Mouse (Mus musculus) urinary bladder, adult 2 months (tissue): ENCODE results near the gene Ap2a1. TPM values are rescaled to one million over a fixed set of nuclear protein-coding genes. Genes with fewer than 3 reads are reported as not detected.

Experiments
- polyA plus RNA-seq: library from polyadenylated mRNA; depleted of rRNA; stranded (reverse); fragments of >200 nt; gene quantifications from 2 replicates; pipeline ENCODE4 v1.2.3, GENCODE M21; 2012; rRNA removed

Ap2a1 gene
- polyA plus RNA-seq, 1 experiment = 77.7 TPM

Other genes starting within 250 kb of the Ap2a1 start
- gene Izumo2, start 220.8 kb downstream of the Ap2a1 start, polyA plus RNA-seq = not detected in 2 replicates
- gene Vrk3, start 181.1 kb downstream of the Ap2a1 start, polyA plus RNA-seq = 29.9 and 36.3 TPM in 2 replicates
- gene Zfp473, start 178.4 kb downstream of the Ap2a1 start, polyA plus RNA-seq = 0.32 and 0.41 TPM in 2 replicates
- gene Nup62, start 113.4 kb downstream of the Ap2a1 start, polyA plus RNA-seq = 30.5 and 34.7 TPM in 2 replicates
- gene Il4i1, start 113.1 kb downstream of the Ap2a1 start, polyA plus RNA-seq = 1.7 and 2.5 TPM in 2 replicates
- 43.4 and 63.6 TPM in 2 replicates for gene Atf5, start 112.8 kb downstream of the Ap2a1 start, polyA plus RNA-seq
- gene Akt1s1, start 80.5 kb downstream of the Ap2a1 start, polyA plus RNA-seq = 93.8 and 99.5 TPM in 2 replicates
- 67.3 and 68.9 TPM in 2 replicates for gene Tbc1d17, start 80.4 kb downstream of the Ap2a1 start, polyA plus RNA-seq
- gene Pnkp, start 72.4 kb downstream of the Ap2a1 start, polyA plus RNA-seq = 23.4 and 24.1 TPM in 2 replicates
- 176 and 195 TPM in 2 replicates for gene Ptov1, start 59.7 kb downstream of the Ap2a1 start, polyA plus RNA-seq
- gene Med25, start 36.8 kb downstream of the Ap2a1 start, polyA plus RNA-seq = 57.8 and 66.1 TPM in 2 replicates
- gene Fuz, start 33.4 kb downstream of the Ap2a1 start, polyA plus RNA-seq = 47.7 and 53.9 TPM in 2 replicates
- gene Tsks, start 13.7 kb upstream of the Ap2a1 start, polyA plus RNA-seq = 0.03 and 0.08 TPM in 2 replicates
- 26.1 and 26.8 TPM in 2 replicates for gene Cpt1c, start 45.4 kb upstream of the Ap2a1 start, polyA plus RNA-seq
- gene Prmt1, start 57.1 kb upstream of the Ap2a1 start, polyA plus RNA-seq = 183 and 244 TPM in 2 replicates
- 133 and 171 TPM in 2 replicates for gene Irf3, start 68.2 kb upstream of the Ap2a1 start, polyA plus RNA-seq
- gene Bcl2l12, start 69.2 kb upstream of the Ap2a1 start, polyA plus RNA-seq = 28.6 and 34.8 TPM in 2 replicates
- 58.4 and 63.5 TPM in 2 replicates for gene Scaf1, start 86.9 kb upstream of the Ap2a1 start, polyA plus RNA-seq
- 383 and 414 TPM in 2 replicates for gene Rras, start 88.5 kb upstream of the Ap2a1 start, polyA plus RNA-seq
- gene Prr12, start 123.4 kb upstream of the Ap2a1 start, polyA plus RNA-seq = 5.1 and 18.2 TPM in 2 replicates
- 59.9 and 69.6 TPM in 2 replicates for gene Nosip, start 132.9 kb upstream of the Ap2a1 start, polyA plus RNA-seq
- gene Prrg2, start 133.2 kb upstream of the Ap2a1 start, polyA plus RNA-seq = 37.6 and 46.5 TPM in 2 replicates
- 277 and 317 TPM in 2 replicates for gene Rcn3, start 162.7 kb upstream of the Ap2a1 start, polyA plus RNA-seq
- 144 and 157 TPM in 2 replicates for gene Fcgrt, start 174.4 kb upstream of the Ap2a1 start, polyA plus RNA-seq
- gene Rps11, start 194.9 kb upstream of the Ap2a1 start, polyA plus RNA-seq = 903 and 1,312 TPM in 2 replicates
- 3,442 and 3,633 TPM in 2 replicates for gene Rpl13a, start 199.3 kb upstream of the Ap2a1 start, polyA plus RNA-seq
- gene Gm45713, start 206.7 kb upstream of the Ap2a1 start, polyA plus RNA-seq = 0.28 and 0.44 TPM in 2 replicates
- 74.5 and 83.1 TPM in 2 replicates for gene Flt3l, start 206.9 kb upstream of the Ap2a1 start, polyA plus RNA-seq
- 48.3 and 58.3 TPM in 2 replicates for gene Pih1d1, start 224.8 kb upstream of the Ap2a1 start, polyA plus RNA-seq
- 27.7 and 30.9 TPM in 2 replicates for gene Aldh16a1, start 225.1 kb upstream of the Ap2a1 start, polyA plus RNA-seq
- gene Slc17a7, start 234.5 kb upstream of the Ap2a1 start, polyA plus RNA-seq = 0.03 and 0.04 TPM in 2 replicates